Mouse (Mus musculus) lung, postnatal 10 days (tissue): Measurements from ENCODE around the gene Mt4.
"Not testable (repeated sequence)": the region's sequence is repeated elsewhere in the genome, so short reads cannot be mapped to it uniquely, and the experiment has no call there.

Experiments used
- DNase-seq: peaks from one replicate; pipeline ENCODE4 v3.0.0; 2021

The Mt4 gene

GRCm38 (mm10) chr8:94136933-94137332, at the start of gene Mt4:
TSS of gene Mt4 (plus strand) at chr8:94137197.
- no peak for DNase-seq

GRCm38 (mm10) chr8:94087964-94088363, 49.0 kb upstream of the Mt4 start:
- no peak for DNase-seq

- no peak for DNase-seq
Measured at GRCm38 (mm10) chr8:94089715-94090114, 47.3 kb upstream of the Mt4 start.

GRCm38 (mm10) chr8:94092848-94093247, 44.1 kb upstream of the Mt4 start:
- no peak for DNase-seq

GRCm38 (mm10) chr8:94094281-94094680, 42.7 kb upstream of the Mt4 start:
- DNase-seq = no peak

GRCm38 (mm10) chr8:94098081-94098974, 38.7 kb upstream of the Mt4 start, which contains the start of gene Bbs2:
TSS of gene Bbs2 (minus strand) at chr8:94098928.
- peak; percentile 100 for DNase-seq

- no peak for DNase-seq
Measured at GRCm38 (mm10) chr8:94098996-94099395, 38.0 kb upstream of the Mt4 start.

- DNase-seq = peak; percentile 66
Measured at GRCm38 (mm10) chr8:94104146-94104545, 32.9 kb upstream of the Mt4 start.

- DNase-seq = peak; percentile 45
Measured at GRCm38 (mm10) chr8:94107871-94108270, 29.1 kb upstream of the Mt4 start.

- DNase-seq = no peak
Measured at GRCm38 (mm10) chr8:94109396-94109795, 27.6 kb upstream of the Mt4 start.

- no peak for DNase-seq
Measured at GRCm38 (mm10) chr8:94109835-94110234, 27.2 kb upstream of the Mt4 start.

GRCm38 (mm10) chr8:94110526-94111177, 26.3 kb upstream of the Mt4 start:
- DNase-seq = no peak

- DNase-seq = no peak
Measured at GRCm38 (mm10) chr8:94113435-94113834, 23.6 kb upstream of the Mt4 start.

GRCm38 (mm10) chr8:94113972-94114371, 23.0 kb upstream of the Mt4 start:
- no peak for DNase-seq

- no peak for DNase-seq
Measured at GRCm38 (mm10) chr8:94118776-94119430, 18.1 kb upstream of the Mt4 start.

GRCm38 (mm10) chr8:94121625-94122024, 15.4 kb upstream of the Mt4 start:
- no peak for DNase-seq

GRCm38 (mm10) chr8:94122711-94123468, 14.1 kb upstream of the Mt4 start:
- DNase-seq = no peak

- DNase-seq = no peak
Measured at GRCm38 (mm10) chr8:94127711-94128110, 9.3 kb upstream of the Mt4 start.

- no peak for DNase-seq
Measured at GRCm38 (mm10) chr8:94129133-94129789, 7.7 kb upstream of the Mt4 start.

GRCm38 (mm10) chr8:94130126-94130525, 6.9 kb upstream of the Mt4 start:
- no peak for DNase-seq

GRCm38 (mm10) chr8:94132096-94132495, 4.9 kb upstream of the Mt4 start:
- DNase-seq = no peak

GRCm38 (mm10) chr8:94134601-94135000, 2.4 kb upstream of the Mt4 start:
- DNase-seq = not testable (repeated sequence)
